Mouse (Mus musculus): ENCODE results near the gene Slc10a7. TPM values are rescaled to one million over a fixed set of nuclear protein-coding genes. Genes with fewer than 3 reads are reported as not detected.

The Slc10a7 gene
- polyA plus RNA-seq, 1 experiment from 2014 or later = 9.5 TPM

- H3K27me3 ChIP-seq (ENCODE audit: low read depth, poor library complexity, severe bottlenecking) = no peaks in the 10 kb centered on the region
- peaks cover 10% of the 10 kb centered on the region for H3K36me3 ChIP-seq
- no peak overlapping the region for H3K27ac ChIP-seq
- WGBS = 73% methylated on average over 11 of the region's 11 CpGs
- H3K9me3 ChIP-seq (replicated peaks) = no peaks in the 10 kb centered on the region
- H3K4me3 ChIP-seq = no peak overlapping the region
- DNase-seq (ENCODE audit: low spot score) = no peak
- peaks cover 5% of the 10 kb centered on the region; the same call in 1 of the 2 replicates for H3K4me1 ChIP-seq
Measured at GRCm38 (mm10) chr8:78556773-78557434, 47.8 kb downstream of the Slc10a7 start.

GRCm38 (mm10) chr8:78561620-78562019 is 52.5 kb downstream of the Slc10a7 start:
- H3K4me3 ChIP-seq = no peak overlapping the region
- no peaks in the 10 kb centered on the region for H3K27me3 ChIP-seq (ENCODE audit: low read depth, poor library complexity, severe bottlenecking)
- peaks cover 9% of the 10 kb centered on the region for H3K36me3 ChIP-seq
- no peak for DNase-seq (ENCODE audit: low spot score)
- 89% methylated on average over 6 of the region's 6 CpGs for WGBS
- H3K27ac ChIP-seq = no peak overlapping the region
- H3K9me3 ChIP-seq (replicated peaks) = no peaks in the 10 kb centered on the region
- H3K4me1 ChIP-seq = peaks cover 3% of the 10 kb centered on the region; the same call in 1 of the 2 replicates

- Histone ChIP-seq H3K27me3 (ENCODE audit: low read depth, poor library complexity, severe bottlenecking) (no peaks in the 10 kb centered on the region), H3K27ac (no peak overlapping the region), H3K4me1 (no peaks in the 10 kb centered on the region), H3K4me3 (no peak overlapping the region), H3K36me3 (peaks cover 9% of the 10 kb centered on the region), H3K9me3 (replicated peaks) (no peaks in the 10 kb centered on the region)
- no peak for DNase-seq (ENCODE audit: low spot score)
- WGBS = 80% methylated on average over 2 of the region's 2 CpGs
Measured at GRCm38 (mm10) chr8:78563466-78564058, 54.4 kb downstream of the Slc10a7 start.

GRCm38 (mm10) chr8:78564200-78564599 is 55.1 kb downstream of the Slc10a7 start:
- no peaks in the 10 kb centered on the region for H3K9me3 ChIP-seq (replicated peaks)
- whole genome bisulfite sequencing = 90% methylated on average over 5 of the region's 5 CpGs
- H3K27me3 ChIP-seq (ENCODE audit: low read depth, poor library complexity, severe bottlenecking) = no peaks in the 10 kb centered on the region
- no peaks in the 10 kb centered on the region for H3K4me1 ChIP-seq
- peaks cover 9% of the 10 kb centered on the region for H3K36me3 ChIP-seq
- no peak overlapping the region for H3K4me3 ChIP-seq
- DNase-seq (ENCODE audit: low spot score) = no peak
- H3K27ac ChIP-seq = no peak overlapping the region

DNA sequence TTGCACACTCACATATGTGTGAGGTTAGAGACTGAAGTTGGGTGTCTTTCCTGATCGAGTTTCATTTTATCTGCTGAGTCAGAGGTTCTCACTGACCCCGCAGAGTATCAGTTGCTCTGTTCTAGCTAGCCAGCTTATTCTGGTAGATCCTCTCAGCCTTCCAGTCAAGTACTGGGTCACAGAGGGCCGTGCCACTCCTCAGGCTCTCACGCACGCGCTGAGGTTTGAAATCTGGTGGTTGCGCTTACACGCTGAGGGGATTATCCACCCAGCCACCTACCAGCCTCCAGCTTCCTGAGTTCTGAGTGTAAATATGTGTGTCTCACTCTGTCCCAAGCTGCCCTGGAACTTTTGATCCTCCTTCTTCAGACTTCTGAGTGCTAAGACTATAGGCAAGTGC is 59.0 kb downstream of the Slc10a7 start:
- no peak for DNase-seq (ENCODE audit: low spot score)
- Histone ChIP-seq H3K4me3 (no peak overlapping the region), H3K27ac (no peak overlapping the region), H3K36me3 (peaks cover 4% of the 10 kb centered on the region), H3K27me3 (ENCODE audit: low read depth, poor library complexity, severe bottlenecking) (no peaks in the 10 kb centered on the region), H3K9me3 (replicated peaks) (no peaks in the 10 kb centered on the region), H3K4me1 (peaks cover 29% of the 10 kb centered on the region)
- 84% methylated on average over 8 of the region's 8 CpGs for WGBS

- H3K27ac ChIP-seq = no peak overlapping the region
- peak; percentile 48 for DNase-seq (ENCODE audit: low spot score)
- H3K9me3 ChIP-seq (replicated peaks) = no peaks in the 10 kb centered on the region
- no peaks in the 10 kb centered on the region for H3K36me3 ChIP-seq
- no peaks in the 10 kb centered on the region for H3K27me3 ChIP-seq (ENCODE audit: low read depth, poor library complexity, severe bottlenecking)
- no peak overlapping the region for H3K4me3 ChIP-seq
- WGBS = 24% methylated on average over 9 of the region's 9 CpGs
- H3K4me1 ChIP-seq = peaks cover 38% of the 10 kb centered on the region
Measured at GRCm38 (mm10) chr8:78571528-78571927, 62.4 kb downstream of the Slc10a7 start.

DNA sequence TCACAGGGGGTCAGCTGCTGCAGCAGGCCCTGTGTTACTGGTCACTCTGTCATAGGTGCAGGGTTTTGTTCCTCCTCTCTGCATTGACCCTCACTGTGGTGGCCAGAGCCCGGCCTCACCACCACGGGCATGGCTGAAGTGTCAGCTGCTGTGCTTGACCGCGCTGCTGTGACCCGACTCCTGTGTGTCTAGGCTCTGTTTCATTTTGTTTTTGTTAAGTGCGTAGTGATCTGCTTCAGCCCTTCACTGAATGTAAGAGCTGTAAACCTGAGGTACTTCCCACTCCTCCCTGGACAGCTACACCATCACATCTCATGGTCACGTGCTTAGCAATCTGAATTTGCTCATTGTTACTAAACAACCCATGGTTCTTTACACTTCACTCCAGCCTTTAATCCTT is 65.1 kb downstream of the Slc10a7 start:
- H3K27ac ChIP-seq = no peak overlapping the region; the same call in 1 of the 2 replicates
- no peak overlapping the region for H3K4me3 ChIP-seq
- H3K4me1 ChIP-seq = peaks cover 38% of the 10 kb centered on the region
- H3K27me3 ChIP-seq (ENCODE audit: low read depth, poor library complexity, severe bottlenecking) = no peaks in the 10 kb centered on the region
- H3K36me3 ChIP-seq = no peaks in the 10 kb centered on the region
- 87% methylated on average over 7 of the region's 7 CpGs for WGBS
- no peak for DNase-seq (ENCODE audit: low spot score)
- H3K9me3 ChIP-seq (replicated peaks) = no peaks in the 10 kb centered on the region

DNA sequence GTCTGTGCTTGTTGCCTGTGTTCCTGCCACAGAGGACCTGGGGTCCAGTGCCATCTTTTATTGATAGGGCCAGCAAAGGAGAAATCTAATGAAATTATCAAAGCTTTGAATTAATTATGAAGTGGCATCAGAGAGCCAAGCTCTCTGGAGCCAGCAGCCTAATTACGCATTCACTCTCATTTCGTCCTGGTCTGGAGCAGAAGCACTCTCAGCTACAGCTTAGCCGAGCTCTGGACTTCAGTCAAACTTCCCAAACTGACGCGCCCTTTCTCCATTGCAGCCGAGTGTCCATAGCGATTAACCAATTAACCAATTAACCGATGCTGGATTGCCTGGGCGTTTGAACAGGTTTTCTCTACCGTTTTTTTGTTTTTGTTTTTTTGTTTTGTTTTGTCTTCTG is 68.4 kb downstream of the Slc10a7 start:
- 54% methylated on average over 10 of the region's 10 CpGs for WGBS
- DNase-seq (ENCODE audit: low spot score) = no peak
- no peak overlapping the region for H3K4me3 ChIP-seq
- H3K9me3 ChIP-seq (replicated peaks) = no peaks in the 10 kb centered on the region
- H3K27ac ChIP-seq = no peak overlapping the region
- H3K36me3 ChIP-seq = no peaks in the 10 kb centered on the region
- peaks cover 14% of the 10 kb centered on the region for H3K4me1 ChIP-seq
- no peaks in the 10 kb centered on the region for H3K27me3 ChIP-seq (ENCODE audit: low read depth, poor library complexity, severe bottlenecking)

DNA sequence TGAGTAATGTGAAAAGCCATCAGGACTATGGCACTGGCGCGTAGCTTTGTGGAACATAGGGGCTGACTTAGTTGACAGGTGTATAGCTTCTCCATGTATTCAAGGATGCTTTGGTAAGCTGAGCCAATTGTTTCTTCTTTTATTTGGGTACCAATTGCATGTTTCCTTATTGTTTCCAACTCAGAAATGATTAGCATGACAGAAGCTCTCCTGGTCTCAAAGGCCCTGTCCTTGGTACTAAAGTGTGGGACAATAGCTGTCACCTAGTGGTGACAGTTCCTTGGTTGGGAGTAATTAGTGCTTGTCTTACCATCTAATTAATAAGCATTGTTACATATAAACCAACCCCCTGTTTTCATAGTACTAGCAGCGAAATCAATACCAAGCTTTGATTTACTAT is 68.9 kb downstream of the Slc10a7 start:
- no peak overlapping the region for H3K4me3 ChIP-seq
- no peak overlapping the region for H3K27ac ChIP-seq
- H3K27me3 ChIP-seq (ENCODE audit: low read depth, poor library complexity, severe bottlenecking) = no peaks in the 10 kb centered on the region
- no peaks in the 10 kb centered on the region for H3K9me3 ChIP-seq (replicated peaks)
- H3K4me1 ChIP-seq = peaks cover 11% of the 10 kb centered on the region
- 74% methylated on average over 3 of the region's 3 CpGs for WGBS
- DNase-seq (ENCODE audit: low spot score) = no peak
- H3K36me3 ChIP-seq = no peaks in the 10 kb centered on the region

- Histone ChIP-seq H3K4me3 (no peak overlapping the region), H3K36me3 (no peaks in the 10 kb centered on the region), H3K9me3 (replicated peaks) (no peaks in the 10 kb centered on the region), H3K27me3 (ENCODE audit: low read depth, poor library complexity, severe bottlenecking) (no peaks in the 10 kb centered on the region), H3K4me1 (peaks cover 15% of the 10 kb centered on the region), H3K27ac (no peak overlapping the region)
- WGBS = 72% methylated on average over 5 of the region's 5 CpGs
- no peak for DNase-seq (ENCODE audit: low spot score)
Measured at GRCm38 (mm10) chr8:78584011-78584776, 75.0 kb downstream of the Slc10a7 start.

- no peaks in the 10 kb centered on the region for H3K9me3 ChIP-seq (replicated peaks)
- H3K4me1 ChIP-seq = peaks cover 15% of the 10 kb centered on the region
- no peak overlapping the region for H3K27ac ChIP-seq
- H3K36me3 ChIP-seq = no peaks in the 10 kb centered on the region
- H3K4me3 ChIP-seq = no peak overlapping the region
- WGBS = 46% methylated on average over 3 of the region's 3 CpGs
- no peak for DNase-seq (ENCODE audit: low spot score)
- no peaks in the 10 kb centered on the region for H3K27me3 ChIP-seq (ENCODE audit: low read depth, poor library complexity, severe bottlenecking)
Measured at GRCm38 (mm10) chr8:78584863-78585262, 75.7 kb downstream of the Slc10a7 start.

- no peaks in the 10 kb centered on the region for H3K36me3 ChIP-seq
- no peaks in the 10 kb centered on the region for H3K27me3 ChIP-seq (ENCODE audit: low read depth, poor library complexity, severe bottlenecking)
- H3K27ac ChIP-seq = no peak overlapping the region
- DNase-seq (ENCODE audit: low spot score) = no peak
- H3K4me1 ChIP-seq = peaks cover 8% of the 10 kb centered on the region
- H3K9me3 ChIP-seq (replicated peaks) = no peaks in the 10 kb centered on the region
- H3K4me3 ChIP-seq = no peak overlapping the region
- 50% methylated on average over 6 of the region's 6 CpGs for WGBS
Measured at GRCm38 (mm10) chr8:78595481-78595908, 86.3 kb downstream of the Slc10a7 start.

DNA sequence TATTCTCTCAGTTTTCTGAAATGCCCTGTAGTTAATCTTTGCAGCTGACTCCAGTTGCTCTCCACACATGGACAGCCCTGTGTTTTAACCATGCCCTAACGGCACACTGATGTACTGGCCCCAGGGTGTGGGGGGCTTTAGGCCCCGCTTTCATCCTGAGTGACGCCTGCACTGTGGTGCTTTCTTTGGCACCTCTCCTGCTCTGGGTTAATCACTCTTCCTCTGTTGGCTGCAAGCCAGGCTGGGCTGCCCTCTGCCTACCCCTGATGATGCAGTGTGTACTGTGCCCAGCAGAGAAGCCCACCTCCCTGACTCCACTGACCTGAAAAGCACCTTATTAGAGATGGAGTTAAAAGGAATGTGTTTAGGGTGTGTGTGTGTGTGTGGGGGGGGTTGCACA is 89.1 kb downstream of the Slc10a7 start:
- Histone ChIP-seq H3K27ac (no peak overlapping the region), H3K36me3 (no peaks in the 10 kb centered on the region), H3K9me3 (replicated peaks) (no peaks in the 10 kb centered on the region), H3K4me3 (no peak overlapping the region), H3K4me1 (peaks cover 8% of the 10 kb centered on the region), H3K27me3 (ENCODE audit: low read depth, poor library complexity, severe bottlenecking) (no peaks in the 10 kb centered on the region)
- 33% methylated on average over 3 of the region's 3 CpGs for WGBS
- no peak for DNase-seq (ENCODE audit: low spot score)
